Mouse (Mus musculus) neural tube, embryonic 11.5 days (tissue): Measurements from ENCODE around the gene Patj. TPM values are rescaled to one million over a fixed set of nuclear protein-coding genes. Genes with fewer than 3 reads are reported as not detected.

Experiments used
- ATAC-seq: fragments of 200-750 bp; cut with Nextera tagmentation; 2 replicates; pipeline ENCODE4 v1.8.0; 2017; ENCODE audit warnings: moderate number of reproducible peaks, mild to moderate bottlenecking, moderate TSS enrichment, moderate library complexity; ENCODE audit not compliant: insufficient read depth, low FRiP score, low TSS enrichment
- DNase-seq: peaks from one replicate; pipeline ENCODE4 v3.0.0-alpha.2; 2015; ENCODE audit warnings: low spot score
- H3K27ac ChIP-seq: fragments of 300-500 bp; sonication (generic); 2 replicates; pipeline ENCODE4 v1.5.1; 2014; ENCODE audit warnings: low read depth, mild to moderate bottlenecking, low read length
- H3K27me3 ChIP-seq: fragments of 300-500 bp; sonication (generic); 2 replicates; pipeline ENCODE4 v1.6.1; 2014; ENCODE audit warnings: mild to moderate bottlenecking, low read length, mixed read lengths; ENCODE audit not compliant: control insufficient read depth, insufficient read depth
- H3K36me3 ChIP-seq: fragments of 300-500 bp; sonication (generic); 2 replicates; pipeline ENCODE4 v1.6.1; 2014; ENCODE audit warnings: mild to moderate bottlenecking, low read length, moderate library complexity, mixed read lengths; ENCODE audit not compliant: control insufficient read depth, insufficient read depth
- H3K4me1 ChIP-seq: fragments of 300-500 bp; sonication (generic); 2 replicates; pipeline ENCODE4 v1.6.1; 2014; ENCODE audit warnings: low read length, mixed read lengths; ENCODE audit not compliant: control insufficient read depth, insufficient read depth
- H3K4me2 ChIP-seq: fragments of 300-500 bp; sonication (generic); 2 replicates; pipeline ENCODE4 v1.6.1; 2014; ENCODE audit warnings: low read depth, mild to moderate bottlenecking, moderate library complexity
- H3K4me3 ChIP-seq: fragments of 300-500 bp; sonication (generic); 2 replicates; pipeline ENCODE4 v1.5.1; 2014; ENCODE audit warnings: low read depth, low read length
- H3K9ac ChIP-seq: fragments of 300-500 bp; sonication (generic); 2 replicates; pipeline ENCODE4 v1.6.1; 2014; ENCODE audit warnings: mild to moderate bottlenecking, low read length
- H3K9me3 ChIP-seq: fragments of 300-500 bp; sonication (generic); 2 replicates; pipeline ENCODE4 v1.6.1; 2016; ENCODE audit warnings: low read length; ENCODE audit not compliant: control insufficient read depth
- WGBS: fragments of 180-500 bp; shearing (Covaris S2); extraction: QIAGEN DNeasy Blood & Tissue Kit; methylation state at CpG from one replicate; pipeline ENCODE4 v1.1.7; 2014; 5-methylcytosine and 5-hydroxymethylcytosine counted together
- polyA plus RNA-seq: library from polyadenylated mRNA; unstranded; fragments of >200 nt; fragmentation: Nextera tagmentation; extraction: Ambion mirVana; gene quantifications from 2 replicates; pipeline ENCODE4 v1.2.1, GENCODE M21; 2014

The Patj gene
- polyA plus RNA-seq, 1 experiment from 2014 or later: 7.2 TPM

DNA sequence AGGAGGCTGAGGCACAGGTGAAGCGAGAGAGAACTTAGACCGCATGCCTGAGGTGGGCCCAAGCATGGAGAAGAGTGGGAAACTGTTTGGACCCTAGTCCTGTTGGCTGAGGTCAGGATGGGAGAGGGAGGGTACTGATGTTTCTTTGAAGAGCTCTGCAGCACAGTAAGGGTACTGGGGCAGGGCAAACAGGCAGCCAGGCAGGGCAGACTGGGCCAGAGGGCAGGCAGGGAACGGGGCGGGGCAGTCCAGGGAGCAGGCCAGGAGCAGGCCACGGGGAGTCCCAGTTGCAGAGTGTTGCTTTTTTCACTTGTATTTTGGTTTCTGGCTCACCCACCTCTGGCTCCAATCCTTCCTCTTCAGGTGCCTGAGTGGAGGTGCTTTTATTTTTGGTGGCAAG is 114.4 kb downstream of the Patj start:
- H3K9ac ChIP-seq: no peak overlapping the region
- ATAC-seq (no peak), DNase-seq (no peak)
- 72% methylated on average over 5 of the region's 5 CpGs for WGBS
- no peaks in the 10 kb centered on the region for H3K36me3 ChIP-seq
- no peaks in the 10 kb centered on the region for H3K9me3 ChIP-seq
- H3K27me3 ChIP-seq: no peaks in the 10 kb centered on the region
- no peak overlapping the region for H3K4me2 ChIP-seq
- H3K27ac ChIP-seq: no peak overlapping the region
- H3K4me3 ChIP-seq: no peak overlapping the region
- H3K4me1 ChIP-seq: no peaks in the 10 kb centered on the region

DNA sequence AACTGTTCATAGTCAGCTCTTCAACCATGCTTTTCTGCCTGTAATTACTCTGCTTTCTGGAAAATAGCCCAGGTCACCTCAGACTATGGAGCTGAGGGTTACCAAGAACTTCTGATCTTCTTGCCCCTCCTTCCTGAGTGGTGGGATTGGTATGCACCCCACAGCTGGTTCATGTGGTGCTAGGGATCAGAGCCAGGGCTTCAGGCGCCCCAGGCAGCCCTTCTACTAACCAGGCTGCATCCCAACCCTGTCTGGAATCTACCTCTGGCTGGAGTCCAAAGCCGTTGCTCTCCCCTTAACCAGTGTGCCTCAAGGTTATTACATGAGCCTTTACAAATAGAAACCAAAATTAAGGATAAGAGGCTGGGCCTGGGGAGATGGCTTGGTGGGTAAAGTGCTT is 115.7 kb downstream of the Patj start:
- no peak for ATAC-seq
- Histone ChIP-seq H3K9ac (no peak overlapping the region), H3K4me2 (no peak overlapping the region), H3K36me3 (no peaks in the 10 kb centered on the region), H3K4me1 (no peaks in the 10 kb centered on the region), H3K4me3 (no peak overlapping the region), H3K27me3 (no peaks in the 10 kb centered on the region), H3K27ac (no peak overlapping the region), H3K9me3 (no peaks in the 10 kb centered on the region)
- DNase-seq: no peak
- 80% methylated on average over 2 of the region's 2 CpGs for WGBS

DNA sequence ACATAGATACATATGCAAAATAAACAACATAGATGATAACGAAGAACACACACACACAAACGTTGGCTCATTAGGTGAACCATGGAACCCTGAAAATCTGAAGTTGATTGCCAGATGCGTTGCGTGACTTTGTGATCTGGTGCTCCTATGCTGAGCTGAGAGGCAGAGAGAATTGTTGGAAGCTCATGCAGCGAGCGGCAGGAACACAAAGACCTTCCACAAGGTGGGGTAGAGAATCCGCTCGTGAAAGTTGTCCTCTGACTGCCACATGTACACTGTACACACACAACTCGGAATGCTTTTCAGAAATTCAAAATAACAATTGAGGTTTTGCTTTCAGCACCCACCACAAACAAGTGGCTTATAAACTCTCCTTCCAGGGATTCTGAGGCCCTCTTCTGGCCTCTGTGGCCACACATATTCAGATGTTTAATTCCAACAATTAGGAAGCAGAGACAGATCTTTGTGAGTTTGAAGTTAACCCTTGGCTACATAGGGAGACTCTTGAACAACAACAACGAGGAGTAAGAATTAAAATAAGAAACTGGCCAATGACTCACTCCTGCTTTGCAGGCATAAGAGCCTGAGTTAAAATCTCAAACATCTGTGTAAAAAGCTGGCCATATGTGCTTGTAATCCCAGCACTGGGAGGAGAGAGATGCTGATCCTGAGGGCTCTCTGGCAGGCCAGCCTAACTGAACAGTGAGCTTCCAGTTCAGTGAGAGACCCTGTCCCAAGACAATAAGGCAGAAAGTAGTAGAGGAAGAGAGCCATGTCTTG is 116.6 kb downstream of the Patj start:
- DNase-seq (no peak), ATAC-seq (no peak)
- Histone ChIP-seq H3K9me3 (no peaks in the 10 kb centered on the region), H3K4me1 (no peaks in the 10 kb centered on the region), H3K4me2 (no peak overlapping the region), H3K4me3 (no peak overlapping the region), H3K9ac (no peak overlapping the region), H3K27ac (no peak overlapping the region), H3K27me3 (no peaks in the 10 kb centered on the region), H3K36me3 (no peaks in the 10 kb centered on the region)
- 92% methylated on average over 10 of the region's 10 CpGs for WGBS

GRCm38 (mm10) chr4:98520492-98520891 is 124.9 kb downstream of the Patj start:
- no peak overlapping the region for H3K27ac ChIP-seq
- H3K4me3 ChIP-seq: no peak overlapping the region
- DNase-seq (no peak), ATAC-seq (no peak)
- no peaks in the 10 kb centered on the region for H3K36me3 ChIP-seq
- no peak overlapping the region for H3K4me2 ChIP-seq
- no peaks in the 10 kb centered on the region for H3K4me1 ChIP-seq
- no peaks in the 10 kb centered on the region for H3K27me3 ChIP-seq
- no peaks in the 10 kb centered on the region for H3K9me3 ChIP-seq
- no peak overlapping the region for H3K9ac ChIP-seq
- 90% methylated on average over 6 of the region's 6 CpGs for WGBS

GRCm38 (mm10) chr4:98524525-98524924 is 128.9 kb downstream of the Patj start:
- Histone ChIP-seq H3K9ac (no peak overlapping the region), H3K9me3 (no peaks in the 10 kb centered on the region), H3K27ac (no peak overlapping the region), H3K4me1 (no peaks in the 10 kb centered on the region), H3K36me3 (no peaks in the 10 kb centered on the region), H3K4me3 (no peak overlapping the region), H3K27me3 (no peaks in the 10 kb centered on the region), H3K4me2 (no peak overlapping the region)
- DNase-seq (no peak), ATAC-seq (no peak)
- WGBS: 94% methylated on average over 10 of the region's 10 CpGs

GRCm38 (mm10) chr4:98535446-98535845 is 139.9 kb downstream of the Patj start:
- Histone ChIP-seq H3K9ac (no peak overlapping the region), H3K9me3 (no peaks in the 10 kb centered on the region), H3K27ac (no peak overlapping the region), H3K27me3 (no peaks in the 10 kb centered on the region), H3K4me3 (no peak overlapping the region), H3K4me2 (no peak overlapping the region), H3K4me1 (no peaks in the 10 kb centered on the region), H3K36me3 (no peaks in the 10 kb centered on the region)
- 91% methylated on average over 3 of the region's 3 CpGs for WGBS
- ATAC-seq: no peak
- DNase-seq: no peak

- H3K27ac ChIP-seq: no peak overlapping the region
- no peaks in the 10 kb centered on the region for H3K9me3 ChIP-seq
- H3K27me3 ChIP-seq: no peaks in the 10 kb centered on the region
- H3K36me3 ChIP-seq: no peaks in the 10 kb centered on the region
- DNase-seq (no peak), ATAC-seq (no peak)
- H3K4me2 ChIP-seq: no peak overlapping the region
- WGBS: 80% methylated on average over 2 of the region's 2 CpGs
- H3K4me1 ChIP-seq: no peaks in the 10 kb centered on the region
- H3K9ac ChIP-seq: no peak overlapping the region
- no peak overlapping the region for H3K4me3 ChIP-seq
Observed at GRCm38 (mm10) chr4:98541591-98541990, 146.0 kb downstream of the Patj start.

DNA sequence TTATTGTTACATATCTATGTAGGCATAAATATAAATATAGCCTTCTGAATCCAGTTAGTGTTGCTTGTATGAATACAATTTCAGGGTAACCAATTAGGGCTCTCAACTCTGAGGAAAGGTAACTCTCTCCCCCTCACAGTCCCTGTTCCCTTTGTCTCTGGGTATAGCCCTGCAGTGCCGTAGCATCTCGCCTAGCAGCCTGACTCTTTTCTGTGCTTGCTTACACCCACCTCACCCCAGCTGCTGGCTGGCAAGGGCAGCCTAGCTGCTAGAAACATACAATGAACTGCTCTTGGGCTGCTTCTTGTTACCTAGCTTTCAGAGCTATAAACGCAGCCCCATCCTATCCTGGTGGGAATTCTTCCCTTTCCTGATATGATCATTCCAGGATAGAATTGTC is 147.4 kb downstream of the Patj start:
- Histone ChIP-seq H3K4me3 (no peak overlapping the region), H3K4me1 (no peaks in the 10 kb centered on the region), H3K9me3 (no peaks in the 10 kb centered on the region), H3K4me2 (no peak overlapping the region), H3K27ac (no peak overlapping the region), H3K36me3 (no peaks in the 10 kb centered on the region), H3K9ac (no peak overlapping the region), H3K27me3 (no peaks in the 10 kb centered on the region)
- DNase-seq (no peak), ATAC-seq (no peak)
- WGBS: 79% methylated on average over 3 of the region's 3 CpGs

DNA sequence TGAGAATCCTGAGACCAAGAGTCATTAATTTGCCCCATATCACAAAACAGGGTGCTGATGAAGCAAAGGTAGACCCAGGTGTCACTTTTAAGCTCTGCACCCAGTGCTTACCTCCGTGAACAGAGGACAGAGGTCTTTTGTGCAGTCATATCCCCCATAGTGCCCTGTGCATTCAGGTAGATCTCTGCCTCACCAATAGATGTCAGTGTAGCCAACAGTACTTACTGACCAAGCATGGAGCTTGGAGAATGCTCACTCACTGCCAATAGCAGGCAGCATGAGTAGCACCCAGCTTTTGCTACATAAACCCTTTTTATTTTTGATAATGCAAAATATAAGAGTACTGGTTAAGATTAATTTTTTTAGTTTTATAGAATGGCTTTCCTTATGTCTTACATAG is 149.8 kb downstream of the Patj start:
- WGBS: 32% methylated on average over 1 of the region's 1 CpGs
- Histone ChIP-seq H3K4me3 (no peak overlapping the region), H3K36me3 (no peaks in the 10 kb centered on the region), H3K4me2 (no peak overlapping the region), H3K9me3 (no peaks in the 10 kb centered on the region), H3K27me3 (no peaks in the 10 kb centered on the region), H3K27ac (no peak overlapping the region), H3K4me1 (no peaks in the 10 kb centered on the region), H3K9ac (no peak overlapping the region)
- DNase-seq (no peak), ATAC-seq (no peak)
